Mouse (Mus musculus) right cerebral cortex, adult 2 months (tissue): ENCODE measurements at regions not wholly inside any gene's neighbourhood (a gene's known extent, or its start where the extent isn't known, plus 50 kb on each side); places are given as distances from the start of the nearest gene placed in this dataset.
A peak's percentile ranks its signal among the peaks of the same experiment; 100 is the strongest.

Source experiments
- DNase-seq, 2 experiments: peaks; one replicate each; pipeline ENCODE4 v3.0.0; 2021 to 2022; ENCODE audit warnings: low spot score in 2 of 2

GRCm38 (mm10) chrX:169554359-169554758 lies 130.6 kb upstream of the Mid1 start:
- DNase-seq, result no peak

- peak in 1 of 2 experiments; percentile 1 for DNase-seq
These were observed 132.1 kb upstream of the Mid1 start for GRCm38 (mm10) chrX:169552851-169553250.

GRCm38 (mm10) chrX:169544037-169544436 lies 141.0 kb upstream of the Mid1 start:
- DNase-seq, result no peak

GRCm38 (mm10) chrX:169508229-169508628 lies 176.8 kb upstream of the Mid1 start:
- no peak for DNase-seq

- no peak for DNase-seq
These were observed 173.4 kb upstream of the Hccs start for GRCm38 (mm10) chrX:169493577-169493976.

GRCm38 (mm10) chrX:169473518-169473917 lies 153.3 kb upstream of the Hccs start:
- DNase-seq, result no peak

- DNase-seq, result no peak
These were observed 150.5 kb upstream of the Hccs start for GRCm38 (mm10) chrX:169470715-169471114.

- no peak for DNase-seq
These were observed 130.0 kb upstream of the Hccs start for GRCm38 (mm10) chrX:169450159-169450558.

GRCm38 (mm10) chrX:169439546-169439945 lies 119.4 kb upstream of the Hccs start:
- DNase-seq, result no peak

- DNase-seq, result no peak
These were observed 118.5 kb upstream of the Hccs start for GRCm38 (mm10) chrX:169438626-169439025.

- no peak for DNase-seq
These were observed 113.7 kb upstream of the Hccs start for GRCm38 (mm10) chrX:169433903-169434302.

GRCm38 (mm10) chrX:169396825-169397224 lies 76.7 kb upstream of the Hccs start:
- DNase-seq, result no peak

GRCm38 (mm10) chrX:169386640-169387039 lies 66.5 kb upstream of the Hccs start:
- no peak for DNase-seq
